ENCODE assay signal across 26 mouse cellular contexts in genomic region chr3:41585548-41585947, GRCm38 (mm10). TPM values are rescaled to one million over a fixed set of nuclear protein-coding genes. Genes with fewer than 3 reads are reported as not detected.
DNase-seq lines count a peak whose midpoint lies in the region; ATAC-seq and TF ChIP-seq lines count a peak whose summit lies in the region.
"Had no signal": no experiment of that assay in that cellular context is flagged by ENCODE, and none has a peak within 500 bp of the region (broad histone marks: within the 10 kb centered on the region; RNA-seq: fewer than 3 reads in every experiment).

No protein-coding gene starts in this region.

- intact Hi-C loops in gastrocnemius, adult 2 months (cut with DNase I), result no loop called here

- H3K4me3 ChIP-seq in heart, embryonic 13.5 days, result no peak overlapping the region
- H3K4me3 ChIP-seq in gastrocnemius, adult 2 months, result no peak overlapping the region

- H3K4me1 ChIP-seq in heart, embryonic 13.5 days, result peaks cover 90% of the 10 kb centered on the region

- H3K27ac ChIP-seq in heart, embryonic 13.5 days (replicated peaks), result 0 out of 2 replicates have a peak overlapping the region, but pooled peaks have one; percentile 5
- H3K27ac ChIP-seq in gastrocnemius, adult 2 months, result no peak overlapping the region

- H3K9ac ChIP-seq in heart, embryonic 13.5 days, result no peak overlapping the region

- no peak for ATAC-seq in heart, embryonic 13.5 days (ENCODE audit: extremely low read depth, insufficient number of reproducible peaks, low FRiP score, low TSS enrichment)
- ATAC-seq: activated CD4-positive, CD25-positive, alpha-beta regulatory T cell, adult 4 months; CD4-positive, CD25-positive, alpha-beta regulatory T cell, adult 4 months; Patski had no signal

- WGBS in heart, embryonic 13.5 days, result 80% methylated on average over 5 of the region's 5 CpGs

- no peak for TF ChIP-seq CTCF in gastrocnemius, adult 2 months (IDR thresholded peaks at IDR 0.05)

- DNase-seq in heart, adult 8-10 months (ENCODE audit: low spot score), result no peak
- DNase-seq in 3T3-L1 (ENCODE audit: low read depth, low spot score), result peak; percentile 44
- peak; percentile 57 for DNase-seq in R1 (ENCODE audit: low read depth, low spot score)
- DNase-seq in ZHBTc4 (ENCODE audit: low read depth, low spot score), result peak; percentile 55
- no peak for DNase-seq in frontal cortex, adult 2 months (ENCODE audit: extremely low spot score in 1 of 2, low spot score in 1 of 2)
- no peak for DNase-seq in gastrocnemius, adult 2 months
- DNase-seq in adrenal gland, adult (ENCODE audit: inconsistent age in 2 of 2, low spot score in 1 of 2), result no peak
- DNase-seq: adrenal gland, adult 2 months; adrenal gland, adult 8-10 months; adrenal gland, postnatal 10 days; adrenal gland, postnatal 14 days; adrenal gland, postnatal 25 days; adrenal gland, postnatal 36 days; B cell, adult 2 months; cerebellum, adult 11 months; cerebellum, adult 11-12 months; cerebellum, adult 18-20 months; cerebellum, adult 2 months; cerebellum, adult 8-10 months; cerebellum, adult 9-10 months had no signal

- H3K27me3 ChIP-seq in heart, embryonic 13.5 days (replicated peaks), result no peaks in the 10 kb centered on the region
- H3K27me3 ChIP-seq: CH12.LX, Patski had no signal

- H3K4me2 ChIP-seq in heart, embryonic 13.5 days, result no peak overlapping the region

- H3K9me3 ChIP-seq in heart, embryonic 13.5 days, result no peaks in the 10 kb centered on the region
- H3K9me3 ChIP-seq: G1E had no signal

- peaks cover 16% of the 10 kb centered on the region for H3K36me3 ChIP-seq in heart, embryonic 13.5 days

RNA-seq across cellular contexts. Expression of gene Jade1, which starts 30.0 kb away (rescaled TPM):
- 12.4 and 13.5 TPM in 2 replicates for polyA plus RNA-seq in heart, embryonic 13.5 days (2015; fragmentation: Nextera tagmentation; extraction: Ambion mirVana)
- total RNA-seq in heart, adult 8-10 months (2022), result 10 to 100 TPM; 26.5 to 40.1 (median 28.9) TPM
- polyA plus RNA-seq in frontal cortex, adult 2 months (2012; rRNA removed), result 31.3 and 31.4 TPM in 2 replicates
- total RNA-seq in gastrocnemius, adult 2 months (2021), result 10 to 100 TPM; 17.5 to 24.2 TPM

Comparison
In these comparisons a context has a peak if more than half of its experiments do, and no peak if none do; other contexts are left out.
1. DNase-seq: peak in 3T3-L1 (single experiment), R1 (single experiment) and ZHBTc4 (single experiment); none in heart, adult 8-10 months (single experiment), frontal cortex, adult 2 months (0 of 2), gastrocnemius, adult 2 months (single experiment) and adrenal gland, adult (0 of 2).